Comparison of ENCODE assay signal across 9 mouse cellular contexts in genomic region chr11:76439666-76440065, GRCm38 (mm10). TPM values are rescaled to one million over a fixed set of nuclear protein-coding genes. Genes with fewer than 3 reads are reported as not detected.
A peak's percentile ranks its signal among the peaks of the same experiment; 100 is the strongest.
DNase-seq lines count a peak whose midpoint lies in the region; ATAC-seq and TF ChIP-seq lines count a peak whose summit lies in the region.
"Had no signal": no experiment of that assay in that cellular context is flagged by ENCODE, and none has a peak within 500 bp of the region (broad histone marks: within the 10 kb centered on the region; RNA-seq: fewer than 3 reads in every experiment).

No protein-coding gene starts in this region.

- peak overlapping the region; percentile 11; the same call in 1 of the 2 replicates for H3K4me2 ChIP-seq in intestine, embryonic 14.5 days (ENCODE audit: low read length)
- H3K4me2 ChIP-seq in intestine, postnatal 0 days (replicated peaks; ENCODE audit: low read depth): no peak overlapping the region
- no peak overlapping the region for H3K4me2 ChIP-seq in hindbrain, postnatal 0 days (ENCODE audit: low read depth, low read length)
- no peak overlapping the region for H3K4me2 ChIP-seq in midbrain, embryonic 13.5 days (replicated peaks)

- H3K4me3 ChIP-seq in intestine, embryonic 14.5 days (ENCODE audit: low read depth, low read length): no peak overlapping the region
- no peak overlapping the region for H3K4me3 ChIP-seq in intestine, postnatal 0 days (ENCODE audit: low read depth, low read length)
- H3K4me3 ChIP-seq in hindbrain, postnatal 0 days (ENCODE audit: low read length): no peak overlapping the region
- no peak overlapping the region for H3K4me3 ChIP-seq in midbrain, embryonic 13.5 days (replicated peaks)

- DNase-seq in intestine, embryonic 14.5 days (ENCODE audit: low spot score): no peak
- peak; percentile 79 for DNase-seq in brain, embryonic 14.5 days (ENCODE audit: low read depth)
- peak; percentile 70 for DNase-seq in hindbrain, postnatal 0 days (ENCODE audit: low spot score)
- DNase-seq in lung, adult 18-20 months: no peak
- DNase-seq in adrenal gland, postnatal 10 days: no peak
- DNase-seq: lung, postnatal 14 days had no signal

- WGBS in intestine, embryonic 14.5 days: 20% methylated on average over 3 of the region's 3 CpGs
- 34% methylated on average over 3 of the region's 3 CpGs for WGBS in intestine, postnatal 0 days
- WGBS in hindbrain, postnatal 0 days: 14% methylated on average over 3 of the region's 3 CpGs
- 2% methylated on average over 3 of the region's 3 CpGs for WGBS in midbrain, embryonic 13.5 days

- no peak for ATAC-seq in intestine, embryonic 14.5 days (replicated peaks; ENCODE audit: low FRiP score, low TSS enrichment, low read depth)
- ATAC-seq in intestine, postnatal 0 days: no peak
- ATAC-seq in hindbrain, postnatal 0 days: 0 out of 2 replicates have a peak, but pooled peaks have one; percentile 4
- no peak for ATAC-seq in midbrain, embryonic 13.5 days
- no peak for ATAC-seq in granulocyte monocyte progenitor cell, adult 5-6 weeks (replicated peaks; ENCODE audit: poor library complexity, severe bottlenecking)

- H3K4me1 ChIP-seq in intestine, embryonic 14.5 days (replicated peaks; ENCODE audit: control insufficient read depth, insufficient read depth, low read length): peaks cover 26% of the 10 kb centered on the region
- H3K4me1 ChIP-seq in intestine, postnatal 0 days (replicated peaks; ENCODE audit: control insufficient read depth, insufficient read depth, low read length): no peaks in the 10 kb centered on the region
- peaks cover 38% of the 10 kb centered on the region for H3K4me1 ChIP-seq in hindbrain, postnatal 0 days (ENCODE audit: insufficient read depth, low read length)
- H3K4me1 ChIP-seq in midbrain, embryonic 13.5 days (replicated peaks): peaks cover 59% of the 10 kb centered on the region

- no peaks in the 10 kb centered on the region for H3K27me3 ChIP-seq in intestine, embryonic 14.5 days (replicated peaks; ENCODE audit: control insufficient read depth, insufficient read depth, low read length)
- no peaks in the 10 kb centered on the region for H3K27me3 ChIP-seq in intestine, postnatal 0 days (replicated peaks; ENCODE audit: control insufficient read depth, insufficient read depth, low read length)
- no peaks in the 10 kb centered on the region for H3K27me3 ChIP-seq in hindbrain, postnatal 0 days (ENCODE audit: insufficient read depth, low read length)
- H3K27me3 ChIP-seq in midbrain, embryonic 13.5 days: no peaks in the 10 kb centered on the region; the same call in 1 of the 2 replicates

- H3K9me3 ChIP-seq in intestine, embryonic 14.5 days (ENCODE audit: control insufficient read depth, low read length): no peaks in the 10 kb centered on the region
- no peaks in the 10 kb centered on the region for H3K9me3 ChIP-seq in intestine, postnatal 0 days (ENCODE audit: control insufficient read depth)
- H3K9me3 ChIP-seq in hindbrain, postnatal 0 days (ENCODE audit: low read length): no peaks in the 10 kb centered on the region
- H3K9me3 ChIP-seq in midbrain, embryonic 13.5 days: no peaks in the 10 kb centered on the region

- H3K36me3 ChIP-seq in intestine, embryonic 14.5 days (ENCODE audit: control insufficient read depth, insufficient read depth, low read length): peaks cover 7% of the 10 kb centered on the region; the same call in 1 of the 2 replicates
- H3K36me3 ChIP-seq in intestine, postnatal 0 days (ENCODE audit: control insufficient read depth, insufficient read depth): peaks cover 65% of the 10 kb centered on the region
- H3K36me3 ChIP-seq in hindbrain, postnatal 0 days (ENCODE audit: insufficient read depth, low read length): peaks cover 15% of the 10 kb centered on the region
- H3K36me3 ChIP-seq in midbrain, embryonic 13.5 days: peaks cover 54% of the 10 kb centered on the region

- no peak overlapping the region for H3K9ac ChIP-seq in intestine, embryonic 14.5 days (ENCODE audit: low read length)
- H3K9ac ChIP-seq in intestine, postnatal 0 days (ENCODE audit: low read depth, low read length): no peak overlapping the region
- no peak overlapping the region for H3K9ac ChIP-seq in hindbrain, postnatal 0 days (replicated peaks; ENCODE audit: low read length)
- no peak overlapping the region for H3K9ac ChIP-seq in midbrain, embryonic 13.5 days (replicated peaks)

- no peak for TF ChIP-seq POLR2A in brain, embryonic 14.5 days (IDR thresholded peaks at IDR 0.05; ENCODE audit: borderline replicate concordance, extremely low read depth, insufficient read depth, insufficient read length, poor library complexity, severe bottlenecking)

- no peak for TF ChIP-seq CTCF in intestine, postnatal 0 days (IDR thresholded peaks at IDR 0.05; ENCODE audit: low read depth)
- no peak for TF ChIP-seq CTCF in brain, embryonic 14.5 days (IDR thresholded peaks at IDR 0.05; ENCODE audit: borderline replicate concordance, extremely low read depth, insufficient read depth, insufficient read length)
- TF ChIP-seq CTCF in hindbrain, postnatal 0 days (IDR thresholded peaks at IDR 0.05; ENCODE audit: low read depth): no peak

- H3K27ac ChIP-seq in intestine, embryonic 14.5 days (ENCODE audit: low read depth): peak overlapping the region; percentile 77
- H3K27ac ChIP-seq in intestine, postnatal 0 days (ENCODE audit: low read depth, low read length): no peak overlapping the region
- H3K27ac ChIP-seq in hindbrain, postnatal 0 days: peak overlapping the region; percentile 58; the same call in 1 of the 2 replicates
- 0 out of 2 replicates have a peak overlapping the region, but pooled peaks have one; percentile 39 for H3K27ac ChIP-seq in midbrain, embryonic 13.5 days

RNA-seq across cellular contexts. Expression of gene Timm22, which starts 32.9 kb away (rescaled TPM):
- polyA plus RNA-seq in intestine, embryonic 14.5 days (2014; fragmentation: Nextera tagmentation; extraction: Ambion mirVana): 117 and 119 TPM in 2 replicates
- polyA plus RNA-seq in intestine, postnatal 0 days (2015; fragmentation: Nextera tagmentation; extraction: Ambion mirVana): 95.2 and 96.0 TPM in 2 replicates
- polyA plus RNA-seq in brain, embryonic 14.5 days (2012; rRNA removed): 32.5 and 36.8 TPM in 2 replicates
- total RNA-seq in hindbrain, postnatal 0 days (2014; rRNA removed): 49.8 and 112 TPM in 2 replicates
- 104 and 106 TPM in 2 replicates for polyA plus RNA-seq in hindbrain, postnatal 0 days (2015; fragmentation: Nextera tagmentation; extraction: Ambion mirVana)
- 96.3 and 102 TPM in 2 replicates for polyA plus RNA-seq in midbrain, embryonic 13.5 days (2015; fragmentation: Nextera tagmentation; extraction: Ambion mirVana)
- total RNA-seq in granulocyte monocyte progenitor cell, adult 5-6 weeks (2014; fragmentation: Nextera tagmentation): 21.3 and 32.4 TPM in 2 replicates
- total RNA-seq in granulocyte monocyte progenitor cell, adult 5-6 weeks (2017): 9.9 and 13.9 TPM in 2 replicates
- 10 to 100 TPM; 45.2 to 47.5 TPM for total RNA-seq in adrenal gland, postnatal 10 days (2021)

RNA-seq across cellular contexts. Expression of gene Nxn, which starts 40.7 kb away (rescaled TPM):
- polyA plus RNA-seq in intestine, embryonic 14.5 days (2014; fragmentation: Nextera tagmentation; extraction: Ambion mirVana): 45.8 and 51.4 TPM in 2 replicates
- polyA plus RNA-seq in intestine, postnatal 0 days (2015; fragmentation: Nextera tagmentation; extraction: Ambion mirVana): 14.9 and 15.9 TPM in 2 replicates
- polyA plus RNA-seq in brain, embryonic 14.5 days (2012; rRNA removed): 33.9 and 40.9 TPM in 2 replicates
- 36.6 and 41.3 TPM in 2 replicates for total RNA-seq in hindbrain, postnatal 0 days (2014; rRNA removed)
- polyA plus RNA-seq in hindbrain, postnatal 0 days (2015; fragmentation: Nextera tagmentation; extraction: Ambion mirVana): 21.2 and 22.3 TPM in 2 replicates
- 29.0 and 34.3 TPM in 2 replicates for polyA plus RNA-seq in midbrain, embryonic 13.5 days (2015; fragmentation: Nextera tagmentation; extraction: Ambion mirVana)
- 29.6 and 32.3 TPM in 2 replicates for total RNA-seq in granulocyte monocyte progenitor cell, adult 5-6 weeks (2014; fragmentation: Nextera tagmentation)
- 24.1 and 25.5 TPM in 2 replicates for total RNA-seq in granulocyte monocyte progenitor cell, adult 5-6 weeks (2017)
- total RNA-seq in adrenal gland, postnatal 10 days (2021): 10 to 100 TPM; 22.5 to 25.0 TPM

Comparison
In these comparisons a context has a peak if more than half of its experiments do, and no peak if none do; other contexts are left out.
1. DNase-seq: peak in brain, embryonic 14.5 days (single experiment) and hindbrain, postnatal 0 days (single experiment); none in intestine, embryonic 14.5 days (single experiment), lung, adult 18-20 months (0 of 2) and adrenal gland, postnatal 10 days (single experiment).